Comparison of ENCODE assay signal across 9 mouse cellular contexts in genomic region chr13:98390363-98390762, GRCm38 (mm10). TPM values are rescaled to one million over a fixed set of nuclear protein-coding genes. Genes with fewer than 3 reads are reported as not detected.
DNase-seq lines count a peak whose midpoint lies in the region; ATAC-seq and TF ChIP-seq lines count a peak whose summit lies in the region.
"Had no signal": no experiment of that assay in that cellular context is flagged by ENCODE, and none has a peak within 500 bp of the region (broad histone marks: within the 10 kb centered on the region; RNA-seq: fewer than 3 reads in every experiment).

No protein-coding gene starts in this region.

- H3K36me3 ChIP-seq in kidney, embryonic 14.5 days (ENCODE audit: control insufficient read depth, insufficient read depth, low read length), result no peaks in the 10 kb centered on the region
- H3K36me3 ChIP-seq in hindbrain, postnatal 0 days (ENCODE audit: insufficient read depth, low read length), result no peaks in the 10 kb centered on the region
- no peaks in the 10 kb centered on the region for H3K36me3 ChIP-seq in neural tube, embryonic 11.5 days (ENCODE audit: control insufficient read depth, insufficient read depth, low read length)

- peak overlapping the region; percentile 73 for H3K4me2 ChIP-seq in kidney, embryonic 14.5 days (replicated peaks; ENCODE audit: low read depth, low read length)
- peak overlapping the region; percentile 84 for H3K4me2 ChIP-seq in hindbrain, postnatal 0 days (ENCODE audit: low read depth, low read length)
- peak overlapping the region; percentile 73 for H3K4me2 ChIP-seq in neural tube, embryonic 11.5 days (ENCODE audit: low read depth)

- H3K9me3 ChIP-seq in kidney, embryonic 14.5 days (ENCODE audit: control insufficient read depth, low read length), result peaks cover 5% of the 10 kb centered on the region
- H3K9me3 ChIP-seq in hindbrain, postnatal 0 days (ENCODE audit: low read length), result peaks cover 7% of the 10 kb centered on the region; the same call in 1 of the 2 replicates
- no peaks in the 10 kb centered on the region for H3K9me3 ChIP-seq in neural tube, embryonic 11.5 days (ENCODE audit: control insufficient read depth, low read length)

- H3K27me3 ChIP-seq in kidney, embryonic 14.5 days (ENCODE audit: control insufficient read depth, insufficient read depth, low read length), result peaks cover 16% of the 10 kb centered on the region; the same call in 1 of the 2 replicates
- H3K27me3 ChIP-seq in hindbrain, postnatal 0 days (ENCODE audit: insufficient read depth, low read length), result peaks cover 48% of the 10 kb centered on the region
- H3K27me3 ChIP-seq in neural tube, embryonic 11.5 days (ENCODE audit: control insufficient read depth, insufficient read depth, low read length), result peaks cover 44% of the 10 kb centered on the region

- ATAC-seq in kidney, embryonic 14.5 days (ENCODE audit: low FRiP score, low TSS enrichment), result no peak
- ATAC-seq in hindbrain, postnatal 0 days, result no peak
- no peak for ATAC-seq in neural tube, embryonic 11.5 days (ENCODE audit: insufficient read depth, low FRiP score, low TSS enrichment)

- 16% methylated on average over 6 of the region's 6 CpGs for WGBS in kidney, embryonic 14.5 days
- 16% methylated on average over 6 of the region's 6 CpGs for WGBS in hindbrain, postnatal 0 days
- WGBS in neural tube, embryonic 11.5 days, result 7% methylated on average over 6 of the region's 6 CpGs

- no peak for DNase-seq in kidney, adult 9 months
- peak; percentile 58 for DNase-seq in fibroblast of lung, adult 2 months (ENCODE audit: low read depth)
- DNase-seq in hindbrain, postnatal 0 days (ENCODE audit: low spot score), result no peak
- DNase-seq in neural tube, embryonic 11.5 days (ENCODE audit: low spot score), result no peak
- DNase-seq in adrenal gland, postnatal 25 days, result no peak
- no peak for DNase-seq in thymus, postnatal 14 days
- DNase-seq in spleen, postnatal 14 days (ENCODE audit: low spot score in 2 of 2), result no peak

- TF ChIP-seq CTCF in hindbrain, postnatal 0 days (IDR thresholded peaks at IDR 0.05; ENCODE audit: low read depth), result no peak

- H3K27ac ChIP-seq in kidney, embryonic 14.5 days (ENCODE audit: low read depth, low read length), result peak overlapping the region; percentile 93; the same call in 1 of the 2 replicates
- H3K27ac ChIP-seq in hindbrain, postnatal 0 days, result no peak overlapping the region
- H3K27ac ChIP-seq in neural tube, embryonic 11.5 days (ENCODE audit: low read depth, low read length), result no peak overlapping the region

- peak overlapping the region; percentile 54; the same call in 1 of the 2 replicates for H3K9ac ChIP-seq in kidney, embryonic 14.5 days (ENCODE audit: low read depth, low read length)
- no peak overlapping the region for H3K9ac ChIP-seq in hindbrain, postnatal 0 days (replicated peaks; ENCODE audit: low read length)
- H3K9ac ChIP-seq in neural tube, embryonic 11.5 days (ENCODE audit: low read length), result no peak overlapping the region

- peak overlapping the region; percentile 41; the same call in 1 of the 2 replicates for H3K4me3 ChIP-seq in kidney, embryonic 14.5 days (ENCODE audit: low read length)
- peak overlapping the region; percentile 45 for H3K4me3 ChIP-seq in hindbrain, postnatal 0 days (ENCODE audit: low read length)
- H3K4me3 ChIP-seq in neural tube, embryonic 11.5 days (ENCODE audit: low read depth, low read length), result peak overlapping the region; percentile 39; the same call in 1 of the 2 replicates

- H3K4me1 ChIP-seq in kidney, embryonic 14.5 days (ENCODE audit: control insufficient read depth, insufficient read depth, low read length), result peaks cover 14% of the 10 kb centered on the region; the same call in 1 of the 2 replicates
- H3K4me1 ChIP-seq in hindbrain, postnatal 0 days (ENCODE audit: insufficient read depth, low read length), result peaks cover 5% of the 10 kb centered on the region; the same call in 1 of the 2 replicates
- no peaks in the 10 kb centered on the region for H3K4me1 ChIP-seq in neural tube, embryonic 11.5 days (ENCODE audit: control insufficient read depth, insufficient read depth, low read length)

RNA-seq across cellular contexts. Expression of gene Foxd1, which starts 36.3 kb away (rescaled TPM):
- 8.5 and 12.8 TPM in 2 replicates for polyA plus RNA-seq in kidney, embryonic 14.5 days (2014; fragmentation: Nextera tagmentation; extraction: Ambion mirVana)
- 1.6 and 2.1 TPM in 2 replicates for total RNA-seq in hindbrain, postnatal 0 days (2014; rRNA removed)
- polyA plus RNA-seq in hindbrain, postnatal 0 days (2015; fragmentation: Nextera tagmentation; extraction: Ambion mirVana), result 0.74 and 0.88 TPM in 2 replicates
- polyA plus RNA-seq in neural tube, embryonic 11.5 days (2014; fragmentation: Nextera tagmentation; extraction: Ambion mirVana), result 5.5 and 7.2 TPM in 2 replicates
- total RNA-seq in adrenal gland, postnatal 25 days (2021), result 0.30 and 0.48 TPM in 2 replicates
- total RNA-seq: liver, adult 2 months had no signal
- polyA plus RNA-seq: liver, adult 2 months had no signal
